Mouse (Mus musculus): ENCODE results near the gene Gm4881.

DNA sequence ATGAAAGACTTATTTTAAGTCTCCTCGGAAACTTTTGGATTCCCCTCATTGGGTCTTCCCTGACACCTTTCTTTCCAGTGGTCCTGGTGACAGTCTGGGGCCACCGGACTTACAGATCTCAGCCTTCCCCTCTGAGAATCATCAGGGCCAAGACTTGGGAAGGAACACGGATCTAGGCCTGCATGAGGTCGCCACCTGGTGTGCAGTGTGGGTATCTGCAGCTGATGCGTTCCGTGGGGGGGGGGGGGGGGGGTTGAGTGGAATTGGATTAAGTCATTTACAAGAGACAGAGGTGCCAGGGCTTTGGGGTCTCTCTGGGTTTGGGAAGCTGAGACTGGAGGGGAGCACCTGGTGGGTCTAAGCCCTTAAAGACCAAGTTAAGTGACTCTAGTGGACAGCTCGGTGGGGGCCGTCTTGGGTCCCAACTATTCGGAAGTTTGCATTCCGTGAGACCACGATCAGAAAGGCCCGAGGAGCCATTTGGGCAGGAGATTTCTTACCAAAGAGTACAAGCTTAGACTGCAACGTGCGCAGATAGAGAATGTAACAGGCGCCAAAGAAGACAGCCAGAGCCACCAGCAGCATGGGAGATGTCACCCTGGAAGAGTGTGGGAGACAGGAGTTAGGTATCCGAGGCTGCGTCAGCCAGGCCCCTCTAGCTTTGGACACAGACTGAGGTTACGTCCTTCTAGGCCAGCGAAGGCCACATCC lies 27.1 kb upstream of the Gm4881 start:
- peak; percentile 83 for TF ChIP-seq CTCF (IDR thresholded peaks at IDR 0.05; ENCODE audit: control insufficient read depth, insufficient read depth, low read length)
- TF ChIP-seq POLR2A (IDR thresholded peaks at IDR 0.05; ENCODE audit: borderline replicate concordance, control insufficient read depth, low read depth, low read length): no peak
